Mouse (Mus musculus) layer of hippocampus, adult 9-10 months (tissue): ENCODE data around the gene Foxp1.

Experiments
- DNase-seq: peaks from one replicate; pipeline ENCODE4 v3.0.0; 2022; ENCODE audit warnings: low spot score

Gene Foxp1

DNA sequence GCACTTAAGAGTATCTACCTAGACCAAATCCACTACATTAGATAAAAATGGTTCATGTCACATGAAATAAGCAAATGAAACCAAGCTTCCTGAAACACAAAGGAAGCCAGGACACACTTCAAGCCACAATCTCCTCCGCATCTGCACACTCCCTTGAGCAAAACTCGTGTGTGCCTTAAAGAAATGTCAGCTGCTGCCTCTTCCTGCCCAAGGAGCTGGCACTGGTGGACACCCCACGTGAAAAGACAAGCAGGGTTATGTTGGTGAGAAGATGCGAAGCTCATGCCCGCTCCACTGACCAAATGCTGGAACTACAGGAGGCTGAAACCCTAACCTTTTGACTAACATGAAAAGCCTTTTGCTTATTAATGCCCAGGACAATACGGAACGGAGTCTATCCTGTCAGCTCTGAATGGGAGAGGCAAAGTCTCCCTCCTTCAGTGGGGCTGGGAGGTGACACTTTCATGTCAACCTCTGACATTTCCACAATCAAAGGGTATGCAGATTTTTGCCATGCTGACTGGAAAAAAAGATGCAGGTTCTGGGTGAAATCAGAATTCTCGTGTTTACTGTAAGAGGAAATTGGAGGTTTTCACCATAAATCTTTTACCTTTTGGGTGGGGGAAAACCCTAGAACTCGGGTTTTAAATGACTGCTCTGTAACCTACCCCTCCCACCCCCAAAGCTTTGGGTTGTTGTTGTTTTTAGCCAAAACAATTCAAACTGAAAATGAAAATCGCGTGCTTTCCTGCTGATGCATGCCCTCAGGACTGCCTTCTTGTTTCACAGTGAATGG lies 261.4 kb downstream of the Foxp1 start:
- DNase-seq, result no peak

DNA sequence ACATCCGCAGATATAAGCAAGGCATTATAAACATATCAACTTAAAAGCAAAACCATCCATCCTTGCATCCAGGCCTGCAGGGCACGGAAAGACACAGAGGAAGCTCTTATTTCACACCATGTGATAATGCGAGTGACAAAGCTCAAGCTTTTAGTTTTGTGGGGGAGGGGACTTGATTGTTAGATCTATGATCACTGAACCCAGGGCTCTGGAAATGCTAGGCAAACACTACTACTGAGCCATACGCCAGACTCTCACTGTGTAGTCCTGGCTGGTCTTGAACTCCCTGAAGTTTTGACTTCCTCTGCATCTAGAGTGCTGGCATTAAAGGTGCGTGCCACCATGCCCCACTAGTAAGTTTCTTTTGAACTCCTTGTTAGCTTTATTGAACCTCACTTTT lies 264.2 kb downstream of the Foxp1 start:
- no peak for DNase-seq

DNA sequence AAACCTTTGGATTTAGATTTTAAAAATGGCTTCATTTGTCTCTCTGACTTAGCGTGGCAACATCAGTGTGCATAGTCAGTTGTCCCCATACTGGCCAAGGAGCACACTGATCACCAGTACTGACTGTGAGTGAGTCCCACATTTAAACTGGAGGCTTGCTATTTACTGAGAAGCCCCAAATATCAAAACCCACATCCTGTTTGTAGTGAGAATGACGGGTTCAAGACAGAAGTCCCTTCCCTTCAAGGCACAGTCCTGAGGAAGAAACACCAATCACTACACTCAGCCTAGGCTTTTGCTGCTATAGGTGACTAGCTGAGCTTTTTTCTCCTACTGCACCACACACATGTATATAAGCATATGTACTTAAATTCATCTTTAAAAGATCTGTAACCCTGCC lies 264.8 kb downstream of the Foxp1 start:
- DNase-seq, result no peak

DNA sequence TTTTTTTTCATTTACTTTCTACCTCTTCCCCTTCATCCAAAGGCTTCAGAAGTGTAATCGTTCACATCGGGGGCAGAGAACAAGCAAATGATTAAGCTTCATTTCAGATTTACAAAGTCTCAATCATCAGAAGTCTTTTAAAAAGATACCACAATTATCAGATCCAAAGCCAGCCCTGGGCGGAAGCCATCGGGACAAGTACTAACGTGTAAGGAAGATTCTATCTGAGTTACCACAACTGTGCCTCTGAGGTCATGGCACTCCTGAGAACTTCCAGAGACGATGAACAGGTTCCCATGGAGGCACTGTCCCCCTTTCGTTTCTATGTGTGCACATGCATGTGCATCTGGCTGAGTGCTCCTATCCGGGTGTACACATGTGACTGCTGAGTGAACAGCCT lies 269.2 kb downstream of the Foxp1 start:
- no peak for DNase-seq

DNA sequence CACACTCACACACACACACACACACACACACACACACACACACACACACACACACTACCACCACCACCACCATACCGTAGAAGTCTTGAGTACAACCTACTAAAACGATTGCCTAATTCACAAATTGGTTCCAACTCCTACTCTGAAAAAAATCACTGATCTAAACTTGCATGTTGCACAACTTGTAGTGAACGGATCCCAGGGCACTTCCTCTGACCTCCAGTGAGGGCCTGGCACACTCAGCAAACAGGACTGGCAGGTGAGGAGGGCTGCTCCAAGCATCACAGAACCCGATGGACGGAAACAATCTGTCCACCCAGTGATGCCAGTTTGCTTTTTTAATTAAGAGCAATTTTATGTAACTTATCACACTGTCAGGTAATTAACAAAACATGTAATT lies 269.7 kb downstream of the Foxp1 start:
- DNase-seq, result no peak

GRCm38 (mm10) chr6:99251924-99252323 lies 270.6 kb downstream of the Foxp1 start:
- no peak for DNase-seq

DNA sequence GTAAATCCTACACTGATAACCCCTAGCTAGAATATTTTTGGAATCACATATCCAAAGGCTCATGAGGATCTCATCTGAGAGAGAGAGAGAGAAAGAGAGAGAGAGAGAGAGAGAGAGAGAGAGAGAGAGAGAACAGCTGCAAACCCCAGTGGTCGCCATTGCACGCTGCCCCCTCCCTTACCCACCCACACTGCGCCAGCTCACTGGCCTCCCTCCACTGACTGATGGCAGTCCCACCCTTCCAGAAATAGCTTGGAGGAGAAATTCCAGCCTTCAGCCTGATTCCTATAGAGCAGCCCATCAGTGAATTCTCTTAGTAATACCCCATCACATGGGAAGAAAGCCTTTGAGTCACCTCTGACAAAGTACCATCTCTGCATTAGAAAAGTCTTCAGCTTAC lies 271.3 kb downstream of the Foxp1 start:
- no peak for DNase-seq

DNA sequence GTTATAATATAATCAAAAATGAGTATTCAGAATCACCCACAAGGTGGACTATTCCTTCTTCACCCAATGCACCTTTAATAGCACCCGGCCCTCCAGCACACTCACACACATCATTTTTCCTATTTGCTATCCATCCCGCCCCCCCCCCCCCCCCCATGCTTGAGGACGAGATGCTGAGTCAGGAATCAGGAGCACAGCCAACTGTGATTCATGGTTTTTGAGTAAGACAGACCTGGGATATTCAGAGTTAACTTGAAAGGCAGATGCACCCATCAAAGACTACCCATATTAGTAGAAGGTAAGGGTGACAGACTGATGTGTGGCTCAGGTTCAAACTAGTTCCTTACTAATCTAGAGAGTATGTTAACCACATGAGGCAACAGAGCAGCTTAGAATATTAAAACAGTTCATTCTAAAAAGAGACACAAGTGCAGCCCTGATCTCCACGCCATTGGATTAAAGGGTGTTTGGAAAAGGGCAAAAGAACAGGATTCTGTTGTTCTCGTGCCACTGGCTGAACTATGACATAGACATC lies 273.0 kb downstream of the Foxp1 start:
- no peak for DNase-seq

DNA sequence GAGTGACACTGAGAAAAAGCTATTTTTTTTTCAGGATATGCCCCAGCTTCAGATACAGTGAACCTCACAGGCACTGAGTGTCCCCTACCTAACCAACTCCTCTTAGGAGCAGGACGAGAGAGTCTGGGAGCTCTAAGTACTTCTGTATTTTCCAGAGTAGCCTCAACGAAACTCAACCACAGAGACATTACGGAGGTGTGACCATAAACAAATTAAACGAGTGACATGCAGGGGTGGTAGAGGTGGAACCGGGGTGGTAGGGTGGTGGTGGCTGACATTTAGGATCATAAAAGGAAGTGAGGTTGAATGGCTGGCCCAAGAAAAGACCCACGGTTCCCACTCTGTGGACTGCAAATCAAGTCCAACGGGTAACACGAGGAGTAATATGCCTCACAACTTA lies 274.1 kb downstream of the Foxp1 start:
- DNase-seq, result no peak

GRCm38 (mm10) chr6:99241625-99242395 lies 280.7 kb downstream of the Foxp1 start:
- DNase-seq, result no peak

DNA sequence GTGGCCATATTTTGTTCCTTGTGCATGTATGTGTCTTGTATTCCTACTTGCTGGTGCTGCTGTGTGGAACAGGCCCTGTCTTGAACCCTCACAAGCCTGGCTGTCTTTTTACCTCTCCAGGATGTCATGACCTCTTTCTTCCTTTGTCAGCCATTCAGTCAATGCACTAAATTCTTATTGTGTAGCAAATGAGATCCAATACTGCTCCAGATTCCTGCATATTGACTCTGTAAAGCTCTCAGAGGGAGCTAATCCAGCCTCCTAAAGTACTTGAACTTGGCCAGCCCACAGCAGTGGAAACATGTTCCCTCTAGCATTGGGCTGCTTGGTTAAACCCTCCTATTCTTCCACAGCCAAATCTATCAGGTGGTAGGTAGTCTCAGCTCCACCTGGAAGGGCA lies 281.8 kb downstream of the Foxp1 start:
- DNase-seq, result no peak

- no peak for DNase-seq
Measured at GRCm38 (mm10) chr6:99235588-99235987, 286.9 kb downstream of the Foxp1 start.

DNA sequence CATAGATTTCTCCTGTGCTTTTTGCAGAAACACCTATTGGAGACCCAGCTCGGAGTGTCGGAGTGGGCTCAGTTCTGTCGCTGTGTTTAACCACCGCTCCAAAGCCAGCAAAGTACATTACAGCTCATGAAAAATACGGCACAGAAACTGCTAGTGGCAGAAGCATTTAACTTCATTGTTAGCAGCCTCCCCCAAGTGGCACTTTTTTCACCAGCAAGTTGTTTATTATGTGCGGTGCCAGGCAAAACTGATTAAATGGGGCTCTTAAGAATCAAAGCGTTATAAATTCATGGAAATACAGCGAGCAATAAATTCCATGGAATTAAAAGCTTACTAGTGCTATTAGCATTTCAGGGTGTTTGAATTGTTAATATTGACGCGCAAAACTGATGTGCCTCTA lies 289.1 kb downstream of the Foxp1 start:
- no peak for DNase-seq

- no peak for DNase-seq
Measured at GRCm38 (mm10) chr6:99228336-99228870, 294.1 kb downstream of the Foxp1 start.

- DNase-seq, result no peak
Measured at GRCm38 (mm10) chr6:99221147-99221546, 301.4 kb downstream of the Foxp1 start.

DNA sequence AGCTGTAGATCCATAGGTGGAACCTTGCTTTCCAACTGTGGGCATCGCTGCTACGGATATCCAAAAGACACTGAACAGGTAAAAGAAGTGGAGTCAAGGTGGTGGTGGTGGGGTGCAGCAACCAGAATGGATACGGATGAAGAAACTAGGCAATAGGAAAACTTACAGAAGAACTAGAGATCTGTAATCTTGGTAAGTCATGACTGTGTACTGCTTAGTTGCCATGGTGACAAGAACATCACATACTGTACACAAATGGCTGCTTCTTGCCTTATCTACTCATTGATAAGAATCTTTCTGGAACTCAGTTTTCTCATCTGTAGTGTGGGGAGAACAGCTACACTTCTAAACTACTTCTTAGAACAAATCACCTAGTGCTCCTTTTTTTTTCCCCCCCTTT lies 302.0 kb downstream of the Foxp1 start:
- DNase-seq, result no peak

DNA sequence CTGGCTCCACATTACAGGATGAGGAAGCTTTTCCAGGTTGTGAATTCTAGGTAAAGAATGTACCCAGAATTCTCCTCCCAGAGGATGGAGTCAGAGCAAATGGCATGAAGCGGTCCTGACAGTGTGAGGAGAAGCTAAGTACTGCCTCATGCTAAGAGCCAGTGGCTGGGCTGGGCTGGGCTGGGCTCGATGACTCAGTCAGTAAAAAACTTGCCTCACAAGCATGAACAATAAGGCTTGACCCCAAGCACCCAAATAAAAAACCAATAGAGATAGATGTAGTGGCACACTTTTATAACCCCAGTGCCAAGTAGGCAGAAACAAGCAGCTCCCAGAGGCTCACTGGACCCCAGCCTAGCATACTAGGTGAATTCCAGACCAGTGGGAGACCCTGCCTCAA lies 304.7 kb downstream of the Foxp1 start:
- DNase-seq, result no peak

GRCm38 (mm10) chr6:99217155-99217554 lies 305.4 kb downstream of the Foxp1 start:
- no peak for DNase-seq

- DNase-seq, result no peak
Measured at GRCm38 (mm10) chr6:99212461-99212860, 310.1 kb downstream of the Foxp1 start.

GRCm38 (mm10) chr6:99211663-99212333 lies 310.7 kb downstream of the Foxp1 start:
- no peak for DNase-seq

GRCm38 (mm10) chr6:99210161-99210560 lies 312.4 kb downstream of the Foxp1 start:
- no peak for DNase-seq

- DNase-seq, result no peak
Measured at GRCm38 (mm10) chr6:99207226-99207885, 315.2 kb downstream of the Foxp1 start.
